ENCODE assay signal across 18 mouse cellular contexts in genomic region chr1:39464760-39465159, GRCm38 (mm10).
"Had no signal": no experiment of that assay in that cellular context is flagged by ENCODE, and none has a peak within 500 bp of the region (broad histone marks: within the 10 kb centered on the region; RNA-seq: fewer than 3 reads in every experiment).

No protein-coding gene starts in this region.

- H3K4me1 ChIP-seq: lung, embryonic 15.5 days; midbrain, embryonic 15.5 days had no signal

- ATAC-seq: liver, postnatal 0 days; midbrain, embryonic 15.5 days had no signal

- H3K36me3 ChIP-seq: limb, embryonic 15.5 days; liver, embryonic 13.5 days; lung, embryonic 15.5 days; midbrain, embryonic 15.5 days; neural tube, embryonic 13.5 days; stomach, embryonic 15.5 days had no signal

- H3K27me3 ChIP-seq: limb, embryonic 15.5 days; liver, embryonic 13.5 days; lung, embryonic 15.5 days; midbrain, embryonic 15.5 days; neural tube, embryonic 13.5 days; stomach, embryonic 15.5 days had no signal

- H3K4me3 ChIP-seq: limb, embryonic 15.5 days; liver, embryonic 13.5 days; lung, embryonic 15.5 days; megakaryocyte, embryonic 14.5 days; midbrain, embryonic 15.5 days; neural tube, embryonic 13.5 days; stomach, embryonic 15.5 days had no signal

- H3K4me2 ChIP-seq: limb, embryonic 15.5 days; liver, embryonic 13.5 days; lung, embryonic 15.5 days; midbrain, embryonic 11.5 days; midbrain, embryonic 15.5 days; neural tube, embryonic 13.5 days; stomach, embryonic 15.5 days had no signal

- DNase-seq: kidney, adult 8-10 months; kidney, postnatal 36 days; layer of hippocampus, adult 9-11 months; layer of hippocampus, postnatal 36 days; liver, embryonic 13.5 days; liver, postnatal 0 days; lung, postnatal 14 days; right cerebral cortex, postnatal 14 days; thymus, adult 2 months; thymus, postnatal 25 days had no signal

- H3K9me3 ChIP-seq: limb, embryonic 15.5 days; liver, embryonic 13.5 days; lung, embryonic 15.5 days; midbrain, embryonic 15.5 days; neural tube, embryonic 13.5 days; stomach, embryonic 15.5 days had no signal

- H3K27ac ChIP-seq: limb, embryonic 15.5 days; liver, embryonic 13.5 days; lung, embryonic 15.5 days; macrophage; midbrain, embryonic 15.5 days; neural tube, embryonic 13.5 days; stomach, embryonic 15.5 days had no signal

- H3K9ac ChIP-seq: limb, embryonic 15.5 days; liver, embryonic 13.5 days; liver, postnatal 0 days; lung, embryonic 15.5 days; midbrain, embryonic 15.5 days; neural tube, embryonic 13.5 days; stomach, embryonic 15.5 days had no signal
